Mouse (Mus musculus): ENCODE data around the gene Cxcr2. TPM values are rescaled to one million over a fixed set of nuclear protein-coding genes. Genes with fewer than 3 reads are reported as not detected.

Gene Cxcr2
- polyA plus RNA-seq, 1 experiment from 2014 or later: 0.07 TPM

- Histone ChIP-seq H3K36me3 (ENCODE audit: control insufficient read depth, insufficient read depth) (no peaks in the 10 kb centered on the region), H3K4me2 (replicated peaks; ENCODE audit: low read depth) (no peak overlapping the region), H3K27me3 (replicated peaks; ENCODE audit: control insufficient read depth, insufficient read depth, low read length) (no peaks in the 10 kb centered on the region; the same call in 1 of the 2 replicates), H3K4me1 (replicated peaks; ENCODE audit: control insufficient read depth, insufficient read depth, low read length) (no peaks in the 10 kb centered on the region), H3K9me3 (ENCODE audit: control insufficient read depth) (no peaks in the 10 kb centered on the region), H3K9ac (ENCODE audit: low read depth, low read length) (no peak overlapping the region), H3K27ac (ENCODE audit: low read depth, low read length) (no peak overlapping the region), H3K4me3 (ENCODE audit: low read depth, low read length) (no peak overlapping the region)
- TF ChIP-seq CTCF (IDR thresholded peaks at IDR 0.05; ENCODE audit: low read depth): no peak
- WGBS: 75% methylated on average over 6 of the region's 6 CpGs
- no peak for ATAC-seq
Measured at GRCm38 (mm10) chr1:74133954-74134353, 19.8 kb upstream of the Cxcr2 start.

GRCm38 (mm10) chr1:74135326-74135950, 18.4 kb upstream of the Cxcr2 start:
- Histone ChIP-seq H3K36me3 (ENCODE audit: control insufficient read depth, insufficient read depth) (no peaks in the 10 kb centered on the region), H3K9ac (ENCODE audit: low read depth, low read length) (no peak overlapping the region), H3K4me3 (ENCODE audit: low read depth, low read length) (no peak overlapping the region), H3K4me1 (replicated peaks; ENCODE audit: control insufficient read depth, insufficient read depth, low read length) (no peaks in the 10 kb centered on the region), H3K27me3 (replicated peaks; ENCODE audit: control insufficient read depth, insufficient read depth, low read length) (no peaks in the 10 kb centered on the region; the same call in 1 of the 2 replicates), H3K4me2 (replicated peaks; ENCODE audit: low read depth) (no peak overlapping the region), H3K9me3 (ENCODE audit: control insufficient read depth) (no peaks in the 10 kb centered on the region), H3K27ac (ENCODE audit: low read depth, low read length) (no peak overlapping the region)
- no peak for TF ChIP-seq CTCF (IDR thresholded peaks at IDR 0.05; ENCODE audit: low read depth)
- WGBS: 58% methylated on average over 6 of the region's 6 CpGs
- ATAC-seq: no peak

DNA sequence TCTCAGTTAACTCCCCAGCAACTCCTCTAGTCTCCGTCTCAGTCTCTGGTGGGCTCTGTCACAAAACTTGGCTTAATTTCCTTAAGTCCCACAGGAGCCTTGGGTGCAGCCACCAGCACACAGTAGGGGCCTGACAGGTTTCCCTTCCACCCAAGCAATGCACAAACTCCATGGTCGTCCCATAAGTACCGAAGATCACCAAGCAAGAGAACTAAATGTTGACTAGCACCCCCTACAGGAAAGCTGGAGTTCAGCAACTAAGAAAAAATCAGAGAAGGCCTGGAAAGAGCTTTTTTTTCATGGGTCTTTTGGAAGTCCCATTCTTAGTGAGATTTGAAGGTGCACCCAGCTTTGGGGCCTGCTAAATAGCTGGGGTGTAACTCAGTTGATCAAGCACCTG, 14.4 kb upstream of the Cxcr2 start:
- Histone ChIP-seq H3K4me3 (ENCODE audit: low read depth, low read length) (no peak overlapping the region), H3K36me3 (ENCODE audit: control insufficient read depth, insufficient read depth) (no peaks in the 10 kb centered on the region), H3K27ac (ENCODE audit: low read depth, low read length) (no peak overlapping the region), H3K27me3 (replicated peaks; ENCODE audit: control insufficient read depth, insufficient read depth, low read length) (no peaks in the 10 kb centered on the region), H3K9ac (ENCODE audit: low read depth, low read length) (no peak overlapping the region), H3K4me2 (replicated peaks; ENCODE audit: low read depth) (no peak overlapping the region), H3K4me1 (replicated peaks; ENCODE audit: control insufficient read depth, insufficient read depth, low read length) (no peaks in the 10 kb centered on the region), H3K9me3 (ENCODE audit: control insufficient read depth) (no peaks in the 10 kb centered on the region)
- ATAC-seq: no peak
- TF ChIP-seq CTCF (IDR thresholded peaks at IDR 0.05; ENCODE audit: low read depth): peak; percentile 54
- 60% methylated on average over 3 of the region's 3 CpGs for WGBS

DNA sequence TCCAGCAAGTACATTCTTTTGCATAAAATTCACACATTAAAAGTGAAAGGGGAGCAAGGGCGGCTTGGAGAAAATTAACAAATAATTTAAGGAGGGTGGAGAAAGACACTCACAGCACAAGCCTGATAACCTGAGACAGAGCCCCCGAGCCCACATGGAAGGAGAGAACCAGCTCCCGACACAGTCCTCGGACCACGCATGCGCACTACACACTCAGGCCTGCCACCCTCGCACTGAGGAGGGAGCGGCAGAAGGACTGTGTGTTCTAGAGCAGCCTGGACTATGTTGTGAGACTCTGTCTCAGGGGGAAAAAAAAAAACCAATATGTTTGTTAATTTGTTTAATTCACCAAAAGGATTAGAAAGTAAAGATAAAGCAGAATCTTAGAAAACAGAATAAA, 12.0 kb upstream of the Cxcr2 start:
- H3K4me2 ChIP-seq (replicated peaks; ENCODE audit: low read depth): no peak overlapping the region
- H3K27ac ChIP-seq (ENCODE audit: low read depth, low read length): no peak overlapping the region
- 79% methylated on average over 8 of the region's 8 CpGs for WGBS
- no peak for ATAC-seq
- no peak for TF ChIP-seq CTCF (IDR thresholded peaks at IDR 0.05; ENCODE audit: low read depth)
- H3K27me3 ChIP-seq (replicated peaks; ENCODE audit: control insufficient read depth, insufficient read depth, low read length): no peaks in the 10 kb centered on the region
- no peaks in the 10 kb centered on the region for H3K9me3 ChIP-seq (ENCODE audit: control insufficient read depth)
- H3K4me1 ChIP-seq (replicated peaks; ENCODE audit: control insufficient read depth, insufficient read depth, low read length): no peaks in the 10 kb centered on the region
- H3K36me3 ChIP-seq (ENCODE audit: control insufficient read depth, insufficient read depth): no peaks in the 10 kb centered on the region
- H3K9ac ChIP-seq (ENCODE audit: low read depth, low read length): no peak overlapping the region
- H3K4me3 ChIP-seq (ENCODE audit: low read depth, low read length): no peak overlapping the region

GRCm38 (mm10) chr1:74149106-74149885, 4.5 kb upstream of the Cxcr2 start:
- Histone ChIP-seq H3K4me1 (replicated peaks; ENCODE audit: control insufficient read depth, insufficient read depth, low read length) (no peaks in the 10 kb centered on the region), H3K27me3 (replicated peaks; ENCODE audit: control insufficient read depth, insufficient read depth, low read length) (no peaks in the 10 kb centered on the region), H3K4me3 (ENCODE audit: low read depth, low read length) (no peak overlapping the region), H3K9ac (ENCODE audit: low read depth, low read length) (no peak overlapping the region), H3K4me2 (replicated peaks; ENCODE audit: low read depth) (no peak overlapping the region), H3K27ac (ENCODE audit: low read depth, low read length) (no peak overlapping the region), H3K36me3 (ENCODE audit: control insufficient read depth, insufficient read depth) (no peaks in the 10 kb centered on the region), H3K9me3 (ENCODE audit: control insufficient read depth) (no peaks in the 10 kb centered on the region)
- 58% methylated on average over 6 of the region's 6 CpGs for WGBS
- no peak for TF ChIP-seq CTCF (IDR thresholded peaks at IDR 0.05; ENCODE audit: low read depth)
- ATAC-seq: peak; percentile 59

GRCm38 (mm10) chr1:74150101-74150500, 3.7 kb upstream of the Cxcr2 start:
- H3K27ac ChIP-seq (ENCODE audit: low read depth, low read length): no peak overlapping the region
- ATAC-seq: no peak
- no peaks in the 10 kb centered on the region for H3K36me3 ChIP-seq (ENCODE audit: control insufficient read depth, insufficient read depth)
- H3K27me3 ChIP-seq (replicated peaks; ENCODE audit: control insufficient read depth, insufficient read depth, low read length): no peaks in the 10 kb centered on the region
- TF ChIP-seq CTCF (IDR thresholded peaks at IDR 0.05; ENCODE audit: low read depth): no peak
- no peak overlapping the region for H3K4me3 ChIP-seq (ENCODE audit: low read depth, low read length)
- no peaks in the 10 kb centered on the region for H3K9me3 ChIP-seq (ENCODE audit: control insufficient read depth)
- WGBS: 74% methylated on average over 3 of the region's 3 CpGs
- H3K4me2 ChIP-seq (replicated peaks; ENCODE audit: low read depth): no peak overlapping the region
- H3K9ac ChIP-seq (ENCODE audit: low read depth, low read length): no peak overlapping the region
- no peaks in the 10 kb centered on the region for H3K4me1 ChIP-seq (replicated peaks; ENCODE audit: control insufficient read depth, insufficient read depth, low read length)
